Mouse (Mus musculus) ES-Bruce4 (cell line): ENCODE results near the gene Rps18. TPM values are rescaled to one million over a fixed set of nuclear protein-coding genes. Genes with fewer than 3 reads are reported as not detected.
"Not testable (repeated sequence)": the region's sequence is repeated elsewhere in the genome, so short reads cannot be mapped to it uniquely, and the experiment has no call there.

Experiments
- H3K27ac ChIP-seq: 2 replicates; pipeline ENCODE4 v1.5.1; 2012; ENCODE audit warnings: low read length, inconsistent platforms; ENCODE audit not compliant: insufficient read depth
- H3K27me3 ChIP-seq: 2 replicates; pipeline ENCODE4 v1.6.1; 2012; ENCODE audit warnings: mild to moderate bottlenecking, low read length, inconsistent platforms; ENCODE audit not compliant: control insufficient read depth, poor library complexity, insufficient read depth, severe bottlenecking
- H3K36me3 ChIP-seq: 2 replicates; pipeline ENCODE4 v1.6.1; 2012; ENCODE audit warnings: inconsistent platforms, mild to moderate bottlenecking, low read length, moderate library complexity; ENCODE audit not compliant: control insufficient read depth, poor library complexity, insufficient read depth, severe bottlenecking
- H3K4me1 ChIP-seq: one replicate; pipeline ENCODE4 v1.8.1; 2011; ENCODE audit warnings: low read length; ENCODE audit not compliant: control insufficient read depth, insufficient read depth
- H3K4me3 ChIP-seq: 2 replicates; pipeline ENCODE4 v1.5.1; 2011; ENCODE audit warnings: low read depth, mild to moderate bottlenecking, low read length
- H3K9ac ChIP-seq: 2 replicates; pipeline ENCODE4 v1.6.1; 2012; ENCODE audit warnings: low read depth, mild to moderate bottlenecking, inconsistent platforms; ENCODE audit not compliant: poor library complexity, severe bottlenecking
- H3K9me3 ChIP-seq: replicated peaks from 2 replicates; pipeline ENCODE4 v1.6.1; 2012; ENCODE audit warnings: mild to moderate bottlenecking, low read length, inconsistent platforms; ENCODE audit not compliant: control insufficient read depth, poor library complexity, insufficient read depth, severe bottlenecking
- CTCF ChIP-seq: IDR thresholded peaks from one replicate; pipeline ENCODE4 v1.8.1; 2011; ENCODE audit warnings: low read depth, low read length
- EP300 ChIP-seq: IDR thresholded peaks from 2 replicates; pipeline ENCODE4 v1.6.1; 2011; ENCODE audit warnings: low read depth, low read length; ENCODE audit not compliant: insufficient read depth
- POLR2A ChIP-seq: IDR thresholded peaks from one replicate; pipeline ENCODE4 v1.8.1; 2011; ENCODE audit warnings: low read length; ENCODE audit not compliant: insufficient read depth
- polyA plus RNA-seq: library from polyadenylated mRNA; stranded (reverse); fragments of >200 nt; gene quantifications from 2 replicates; pipeline ENCODE4 v1.2.4, GENCODE M21; 2011; ENCODE audit warnings: low read depth; ENCODE audit not compliant: missing spikeins, insufficient read depth, insufficient read length

Gene Rps18
- polyA plus RNA-seq, 1 experiment = 2,174 TPM

- Histone ChIP-seq H3K36me3 (peaks cover 21% of the 10 kb centered on the region), H3K27me3 (no peaks in the 10 kb centered on the region), H3K4me3 (peak overlapping the region; percentile 83), H3K9ac (peak overlapping the region; percentile 60), H3K27ac (peak overlapping the region; percentile 88), H3K4me1 (peaks cover 3% of the 10 kb centered on the region), H3K9me3 (no peaks in the 10 kb centered on the region)
- 0 out of 2 replicates have a peak, but pooled peaks have one; percentile 23 for TF ChIP-seq EP300
- TF ChIP-seq POLR2A = no peak
- TF ChIP-seq CTCF = no peak
Measured at GRCm38 (mm10) chr17:33908331-33909076, 47.3 kb downstream of the Rps18 start.

- H3K36me3 ChIP-seq, H3K9me3 ChIP-seq, H3K4me1 ChIP-seq, H3K27me3 ChIP-seq: not testable (repeated sequence)
- H3K27ac ChIP-seq = peak within 1 kb of the TSS; percentile 92
- H3K9ac ChIP-seq = peak within 1 kb of the TSS; percentile 78
- peak within 1 kb of the TSS; percentile 65 for H3K4me3 ChIP-seq
Measured at GRCm38 (mm10) chr17:33904835-33905234, 51.0 kb downstream of the Rps18 start, which contains the start of gene Platr17. Gene Platr17 (plus strand): TSS chr17:33905135.

- peak overlapping the region; percentile 58 for H3K9ac ChIP-seq
Measured at GRCm38 (mm10) chr17:33903911-33904651, 51.7 kb downstream of the Rps18 start.

GRCm38 (mm10) chr17:33902491-33902890 lies 53.3 kb downstream of the Rps18 start:
- Histone ChIP-seq H3K27me3 (no peaks in the 10 kb centered on the region), H3K4me3 (no peak overlapping the region), H3K36me3 (no peaks in the 10 kb centered on the region), H3K4me1 (peaks cover 10% of the 10 kb centered on the region), H3K27ac (peak overlapping the region; percentile 92), H3K9me3 (no peaks in the 10 kb centered on the region), H3K9ac (peak overlapping the region; percentile 58)
- TF ChIP-seq EP300 = no peak
- TF ChIP-seq CTCF = no peak
- no peak for TF ChIP-seq POLR2A

More at GRCm38 (mm10) chr17:33903911-33904651, 51.7 kb downstream of the Rps18 start:
- H3K27me3 ChIP-seq, H3K36me3 ChIP-seq, H3K9me3 ChIP-seq: not testable (repeated sequence)
- peaks cover 10% of the 10 kb centered on the region for H3K4me1 ChIP-seq
- H3K27ac ChIP-seq = peak overlapping the region; percentile 92
- H3K4me3 ChIP-seq = peak overlapping the region; percentile 16; the same call in 1 of the 2 replicates

- H3K4me1 ChIP-seq = peaks cover 10% of the 10 kb centered on the region
- no peaks in the 10 kb centered on the region for H3K9me3 ChIP-seq
- peak overlapping the region; percentile 92 for H3K27ac ChIP-seq
- peak overlapping the region; percentile 58 for H3K9ac ChIP-seq
- TF ChIP-seq POLR2A (no peak), EP300 (no peak), CTCF (no peak)
- H3K36me3 ChIP-seq = no peaks in the 10 kb centered on the region
- H3K27me3 ChIP-seq = no peaks in the 10 kb centered on the region
- no peak overlapping the region for H3K4me3 ChIP-seq
Measured at GRCm38 (mm10) chr17:33902079-33902478, 53.7 kb downstream of the Rps18 start.

Other genes starting within 250 kb of the Rps18 start
- gene March2, start 237.3 kb downstream of the Rps18 start, polyA plus RNA-seq = 17.1 and 19.1 TPM in 2 replicates
- gene Rab11b, start 195.5 kb downstream of the Rps18 start, polyA plus RNA-seq = 57.9 and 73.6 TPM in 2 replicates
- 3.6 and 3.9 TPM in 2 replicates for gene Angptl4, start 174.2 kb downstream of the Rps18 start, polyA plus RNA-seq
- 40.0 and 44.7 TPM in 2 replicates for gene Kank3, start 145.5 kb downstream of the Rps18 start, polyA plus RNA-seq
- gene Rps28, start 131.4 kb downstream of the Rps18 start, polyA plus RNA-seq = 3,700 and 3,844 TPM in 2 replicates
- 406 and 464 TPM in 2 replicates for gene Ndufa7, start 131.4 kb downstream of the Rps18 start, polyA plus RNA-seq
- 30.6 and 35.7 TPM in 2 replicates for gene Cd320, start 112.9 kb downstream of the Rps18 start, polyA plus RNA-seq
- gene Gm7029, start 82.2 kb downstream of the Rps18 start, polyA plus RNA-seq = not detected in 2 replicates
- 155 and 186 TPM in 2 replicates for gene Kifc1, start 65.3 kb downstream of the Rps18 start, polyA plus RNA-seq
- gene Platr17, start 50.9 kb downstream of the Rps18 start, polyA plus RNA-seq = 16.7 and 19.1 TPM in 2 replicates
- 40.2 and 42.3 TPM in 2 replicates for gene Daxx, start 46.6 kb downstream of the Rps18 start, polyA plus RNA-seq
- 81.0 and 97.3 TPM in 2 replicates for gene Tapbp, start 40.1 kb downstream of the Rps18 start, polyA plus RNA-seq
- 14.8 and 20.7 TPM in 2 replicates for gene Zbtb22, start 40.1 kb downstream of the Rps18 start, polyA plus RNA-seq
- gene Rgl2, start 26.5 kb downstream of the Rps18 start, polyA plus RNA-seq = 34.7 and 37.5 TPM in 2 replicates
- 146 and 152 TPM in 2 replicates for gene Pfdn6, start 15.7 kb downstream of the Rps18 start, polyA plus RNA-seq
- gene Wdr46, start 15.3 kb downstream of the Rps18 start, polyA plus RNA-seq = 25.3 and 30.2 TPM in 2 replicates
- 3.6 and 4.2 TPM in 2 replicates for gene B3galt4, start 4.5 kb downstream of the Rps18 start, polyA plus RNA-seq
- 18.3 and 19.0 TPM in 2 replicates for gene Vps52, start 189 bp downstream of the Rps18 start, polyA plus RNA-seq
- 98.4 and 103 TPM in 2 replicates for gene H2-K1, start 44.3 kb upstream of the Rps18 start, polyA plus RNA-seq
- 8.1 and 11.4 TPM in 2 replicates for gene Ring1, start 68.7 kb upstream of the Rps18 start, polyA plus RNA-seq
- 19.0 and 26.1 TPM in 2 replicates for gene H2-Ke6, start 72.1 kb upstream of the Rps18 start, polyA plus RNA-seq
- 57.2 and 68.8 TPM in 2 replicates for gene Slc39a7, start 75.7 kb upstream of the Rps18 start, polyA plus RNA-seq
- gene Rxrb, start 75.8 kb upstream of the Rps18 start, polyA plus RNA-seq = 37.7 and 38.2 TPM in 2 replicates
- gene Col11a2, start 83.4 kb upstream of the Rps18 start, polyA plus RNA-seq = 0.82 and 0.85 TPM in 2 replicates
- 1.4 TPM in 1 of 2 replicates, not detected in the other for gene H2-Oa, start 136.3 kb upstream of the Rps18 start, polyA plus RNA-seq
- 5.9 and 8.3 TPM in 2 replicates for gene H2-DMa, start 163.5 kb upstream of the Rps18 start, polyA plus RNA-seq
- gene Brd2, start 166.6 kb upstream of the Rps18 start, polyA plus RNA-seq = 190 and 199 TPM in 2 replicates
- not detected in 2 replicates for gene H2-DMb2, start 187.3 kb upstream of the Rps18 start, polyA plus RNA-seq
- 0.65 and 1.1 TPM in 2 replicates for gene H2-DMb1, start 197.1 kb upstream of the Rps18 start, polyA plus RNA-seq
- 21.6 and 24.6 TPM in 2 replicates for gene Tap1, start 231.6 kb upstream of the Rps18 start, polyA plus RNA-seq
- gene Psmb9, start 231.8 kb upstream of the Rps18 start, polyA plus RNA-seq = 8.7 and 10.2 TPM in 2 replicates
- 20.5 and 27.6 TPM in 2 replicates for gene Psmb8, start 241.7 kb upstream of the Rps18 start, polyA plus RNA-seq
- gene Tap2, start 247.5 kb upstream of the Rps18 start, polyA plus RNA-seq = 18.8 and 22.7 TPM in 2 replicates